ENCODE assay signal across 11 mouse cellular contexts in the genomic region with DNA sequence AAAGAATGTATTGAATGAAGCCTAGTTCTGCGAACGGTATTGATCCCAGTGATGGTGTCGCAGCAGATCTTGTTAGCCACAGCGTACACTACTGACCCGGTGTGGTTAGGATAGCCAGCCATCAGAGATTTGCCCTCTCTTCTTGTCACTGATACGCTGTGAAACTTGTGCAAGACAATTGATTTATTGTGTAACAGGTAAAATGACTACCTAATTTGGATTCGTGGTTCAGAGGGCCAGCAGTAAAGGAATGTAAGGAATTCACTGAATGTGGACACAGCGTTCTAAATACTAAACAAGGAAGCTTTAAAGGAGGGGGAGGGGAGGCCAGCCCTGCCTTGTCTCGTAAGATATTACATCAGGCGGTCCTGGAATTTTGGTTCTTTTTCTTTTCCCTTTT.
A peak's percentile ranks its signal among the peaks of the same experiment; 100 is the strongest.
DNase-seq lines count a peak whose midpoint lies in the region; ATAC-seq and TF ChIP-seq lines count a peak whose summit lies in the region.
"Had no signal": no experiment of that assay in that cellular context is flagged by ENCODE, and none has a peak within 500 bp of the region (broad histone marks: within the 10 kb centered on the region; RNA-seq: fewer than 3 reads in every experiment).

No protein-coding gene starts in this region.

- TF ChIP-seq EP300 in lung, postnatal 0 days (IDR thresholded peaks at IDR 0.05): peak; percentile 83

- TF ChIP-seq CTCF in embryonic fibroblast, embryonic 13.5 days (IDR thresholded peaks at IDR 0.05; ENCODE audit: borderline replicate concordance, insufficient read depth, low read length): no peak
- TF ChIP-seq CTCF in lung, postnatal 0 days (IDR thresholded peaks at IDR 0.05): no peak

- no peak overlapping the region for H3K9ac ChIP-seq in kidney, embryonic 15.5 days
- H3K9ac ChIP-seq in lung, postnatal 0 days (replicated peaks; ENCODE audit: low read depth): no peak overlapping the region
- H3K9ac ChIP-seq: hindbrain, embryonic 15.5 days had no signal

- H3K4me3 ChIP-seq in kidney, embryonic 15.5 days (replicated peaks): no peak overlapping the region
- no peak overlapping the region for H3K4me3 ChIP-seq in embryonic fibroblast, embryonic 13.5 days (ENCODE audit: insufficient read depth, low read length)
- H3K4me3 ChIP-seq in lung, postnatal 0 days (ENCODE audit: low read depth, low read length): no peak overlapping the region
- H3K4me3 ChIP-seq: hindbrain, embryonic 15.5 days had no signal

- H3K27ac ChIP-seq in kidney, embryonic 15.5 days: no peak overlapping the region
- 0 out of 2 replicates have a peak overlapping the region, but pooled peaks have one; percentile 15 for H3K27ac ChIP-seq in embryonic fibroblast, embryonic 13.5 days (ENCODE audit: insufficient read depth, low read length)
- H3K27ac ChIP-seq in lung, postnatal 0 days (ENCODE audit: low read length): no peak overlapping the region
- H3K27ac ChIP-seq: hindbrain, embryonic 15.5 days had no signal

- H3K9me3 ChIP-seq in kidney, embryonic 15.5 days (replicated peaks): no peaks in the 10 kb centered on the region
- H3K9me3 ChIP-seq in lung, postnatal 0 days (ENCODE audit: low read length): no peaks in the 10 kb centered on the region
- H3K9me3 ChIP-seq: hindbrain, embryonic 15.5 days had no signal

- H3K4me1 ChIP-seq in kidney, embryonic 15.5 days: peaks cover 34% of the 10 kb centered on the region
- H3K4me1 ChIP-seq in embryonic fibroblast, embryonic 13.5 days (ENCODE audit: control insufficient read depth, insufficient read depth, low read length): peaks cover 19% of the 10 kb centered on the region
- H3K4me1 ChIP-seq in lung, postnatal 0 days (ENCODE audit: insufficient read depth, low read depth, low read length): peaks cover 5% of the 10 kb centered on the region; the same call in 1 of the 2 replicates

- DNase-seq in kidney, adult 11 months: peak; percentile 45
- DNase-seq in NIH3T3 (ENCODE audit: low read depth): peak; percentile 72
- DNase-seq in lung, postnatal 0 days (ENCODE audit: low spot score): peak; percentile 83
- no peak for DNase-seq in gastrocnemius, adult 8-10 months (ENCODE audit: low spot score in 2 of 2)
- DNase-seq: cerebellum, adult 11 months; right cerebral cortex, postnatal 4 days; thymus, postnatal 14 days had no signal

- WGBS in kidney, embryonic 15.5 days: 45% methylated on average over 10 of the region's 10 CpGs
- 29% methylated on average over 10 of the region's 10 CpGs for WGBS in lung, postnatal 0 days

- no peaks in the 10 kb centered on the region for H3K36me3 ChIP-seq in kidney, embryonic 15.5 days
- H3K36me3 ChIP-seq in lung, postnatal 0 days (ENCODE audit: insufficient read depth, low read length): no peaks in the 10 kb centered on the region
- H3K36me3 ChIP-seq: hindbrain, embryonic 15.5 days had no signal

- no peaks in the 10 kb centered on the region for H3K27me3 ChIP-seq in kidney, embryonic 15.5 days
- no peaks in the 10 kb centered on the region for H3K27me3 ChIP-seq in lung, postnatal 0 days (replicated peaks; ENCODE audit: insufficient read depth, low read length)
- H3K27me3 ChIP-seq: hindbrain, embryonic 15.5 days had no signal

- TF ChIP-seq POLR2A in embryonic fibroblast, embryonic 13.5 days (IDR thresholded peaks at IDR 0.05; ENCODE audit: low read depth, low read length): no peak

- ATAC-seq in kidney, embryonic 15.5 days (replicated peaks; ENCODE audit: low FRiP score): no peak
- peak; percentile 50; the same call in 1 of the 2 replicates for ATAC-seq in lung, postnatal 0 days
- ATAC-seq in monocyte, adult 5-6 weeks (replicated peaks; ENCODE audit: insufficient number of reproducible peaks, low FRiP score, low TSS enrichment, poor library complexity, severe bottlenecking): no peak

- H3K4me2 ChIP-seq in kidney, embryonic 15.5 days: no peak overlapping the region
- H3K4me2 ChIP-seq in lung, postnatal 0 days (replicated peaks; ENCODE audit: low read depth, low read length): no peak overlapping the region
- H3K4me2 ChIP-seq: hindbrain, embryonic 15.5 days had no signal

Comparison
In these comparisons a context has a peak if more than half of its experiments do, and no peak if none do; other contexts are left out.
1. DNase-seq: peak in kidney, adult 11 months (single experiment), NIH3T3 (single experiment) and lung, postnatal 0 days (single experiment); none in gastrocnemius, adult 8-10 months (0 of 2).